Mouse (Mus musculus): ENCODE measurements around the gene Itga5. TPM values are rescaled to one million over a fixed set of nuclear protein-coding genes. Genes with fewer than 3 reads are reported as not detected.

Gene Itga5
- total and polyA plus RNA-seq, 3 experiments: 0.17 to 1.8 (median 0.28) TPM

DNA sequence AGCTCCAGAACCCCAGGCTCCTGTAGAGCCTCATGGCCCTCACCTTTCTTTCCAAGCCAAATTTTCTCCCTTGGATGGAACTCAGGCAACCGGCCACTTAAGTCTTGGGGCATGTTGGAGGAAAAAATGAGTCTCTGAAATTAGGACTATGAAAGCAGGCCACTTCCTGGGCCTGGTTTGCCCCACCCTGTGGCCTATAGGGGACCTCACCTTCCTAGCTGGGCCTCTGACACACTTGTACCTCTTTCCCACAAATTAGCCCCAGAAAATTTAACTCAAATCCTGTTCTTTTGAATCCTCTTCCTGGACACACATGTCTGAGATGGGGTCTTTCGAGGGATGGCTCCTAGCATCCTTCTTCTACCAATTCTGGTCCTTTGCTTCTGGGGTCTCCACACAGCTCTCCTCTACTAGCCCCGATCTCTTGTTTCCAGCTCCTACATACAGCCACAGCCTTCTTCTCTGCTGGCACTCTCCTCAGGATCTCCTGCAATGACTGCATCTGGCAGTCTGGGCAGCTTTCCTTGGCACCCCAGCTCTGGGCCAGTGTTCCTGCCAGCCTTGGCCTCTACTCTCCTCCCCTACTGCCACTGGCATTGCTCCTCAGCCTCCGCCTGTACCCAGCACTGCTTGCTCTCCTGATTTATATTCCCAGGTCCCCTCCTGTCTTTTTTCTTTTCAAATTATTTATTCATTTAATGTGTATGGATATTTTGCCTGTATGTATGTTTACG lies 6.5 kb downstream of the Itga5 start:
- Histone ChIP-seq H3K79me2 (replicated peaks; ENCODE audit: control insufficient read depth, extremely low read depth, insufficient read depth, poor library complexity, severe bottlenecking) (no peaks in the 10 kb centered on the region), H3K9me3 (replicated peaks; ENCODE audit: low read length) (no peaks in the 10 kb centered on the region), H3K4me3 (replicated peaks in 1 of 3; ENCODE audit: low read depth in 2 of 3, low read length in 2 of 3, poor library complexity in 1 of 3) (no peak overlapping the region), H3K36me3 (replicated peaks in 1 of 2; ENCODE audit: control insufficient read depth in 1 of 2, insufficient read depth in 1 of 2, low read length in 1 of 2) (no peaks in the 10 kb centered on the region), H3K9ac (ENCODE audit: insufficient read depth, low read depth) (no peak overlapping the region), H3K27me3 (replicated peaks) (no peaks in the 10 kb centered on the region), H3K4me2 (ENCODE audit: insufficient read depth, low read depth, poor library complexity, severe bottlenecking) (no peak overlapping the region), H3K4me1 (ENCODE audit: control insufficient read depth in 1 of 2, insufficient read depth in 2 of 2) (peaks cover 32 to 78% of the 10 kb centered on the region in 2 experiments), H3K27ac (ENCODE audit: insufficient read depth, low read depth) (no peak overlapping the region)
- TF ChIP-seq E2F4 (IDR thresholded peaks at IDR 0.05; ENCODE audit: insufficient replicate concordance, low read depth, low read length): no peak
- TF ChIP-seq JUND (conservative IDR thresholded peaks at IDR 0.05; ENCODE audit: low read depth, low read length): 0 out of 2 replicates have a peak, but pooled peaks have one; percentile 17
- peak; percentile 24; the same call in 1 of the 2 replicates for TF ChIP-seq ELF1 (IDR thresholded peaks at IDR 0.05; ENCODE audit: low read depth, low read length)
- TF ChIP-seq BHLHE40 (IDR thresholded peaks at IDR 0.05; ENCODE audit: low read depth, low read length): no peak
- 0 out of 2 replicates have a peak, but pooled peaks have one; percentile 11 for TF ChIP-seq EP300 (IDR thresholded peaks at IDR 0.05; ENCODE audit: low read length)
- no peak for TF ChIP-seq IRF4 (IDR thresholded peaks at IDR 0.05; ENCODE audit: low read depth, low read length)
- TF ChIP-seq HCFC1 (IDR thresholded peaks at IDR 0.05; ENCODE audit: low read depth, low read length): no peak
- in situ Hi-C loops (cut with MboI; ENCODE audit: low pct_ligation_motif_present, low pct_unique_long_range_greater_than_20kb, low sequenced_read_pairs) (no loop called here), dilution Hi-C loops (cut with MboI; ENCODE audit: extremely low pct_ligation_motif_present, extremely low pct_unique_long_range_greater_than_20kb, low sequenced_read_pairs) (no loop called here)
- no peak for DNase-seq (ENCODE audit: extremely low read depth)

DNA sequence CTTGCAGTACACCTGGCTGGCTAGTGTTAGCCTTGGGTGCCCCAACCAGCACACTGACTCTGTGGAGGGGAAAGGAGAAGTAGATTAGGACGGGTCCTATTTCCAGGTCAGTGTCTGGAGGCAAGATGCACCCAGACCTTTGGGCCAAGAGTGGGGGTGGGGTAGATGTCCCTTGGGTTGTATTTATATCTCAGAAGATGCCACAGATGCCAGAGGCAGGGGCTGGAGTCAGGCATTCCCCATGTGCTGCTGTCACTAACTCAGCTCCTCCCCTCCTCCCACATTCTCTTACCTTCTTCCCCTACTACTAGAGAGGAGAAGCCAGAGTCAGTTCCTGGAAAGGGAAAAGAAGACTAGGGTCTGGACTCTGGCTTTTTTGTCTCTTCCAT lies 7.4 kb downstream of the Itga5 start:
- TF ChIP-seq E2F4 (IDR thresholded peaks at IDR 0.05; ENCODE audit: insufficient replicate concordance, low read depth, low read length) (no peak), MYC (IDR thresholded peaks at IDR 0.05; ENCODE audit: low read depth, low read length) (no peak), IRF4 (IDR thresholded peaks at IDR 0.05; ENCODE audit: low read depth, low read length) (no peak), KAT2A (IDR thresholded peaks at IDR 0.05; ENCODE audit: insufficient replicate concordance, low read length) (no peak), USF2 (conservative IDR thresholded peaks at IDR 0.05; ENCODE audit: low read depth, low read length) (no peak), ELF1 (IDR thresholded peaks at IDR 0.05; ENCODE audit: low read depth, low read length) (no peak)

More for the DNA sequence above, 7.4 kb downstream of the Itga5 start:
- H3K4me2 ChIP-seq (ENCODE audit: insufficient read depth, low read depth, poor library complexity, severe bottlenecking): no peak overlapping the region
- H3K9me3 ChIP-seq (replicated peaks; ENCODE audit: low read length): no peaks in the 10 kb centered on the region
- H3K4me1 ChIP-seq (ENCODE audit: control insufficient read depth in 1 of 2, insufficient read depth in 2 of 2): peaks cover 36 to 80% of the 10 kb centered on the region in 2 experiments
- no peaks in the 10 kb centered on the region for H3K36me3 ChIP-seq (replicated peaks in 1 of 2; ENCODE audit: control insufficient read depth in 1 of 2, insufficient read depth in 1 of 2, low read length in 1 of 2)
- no peaks in the 10 kb centered on the region for H3K79me2 ChIP-seq (replicated peaks; ENCODE audit: control insufficient read depth, extremely low read depth, insufficient read depth, poor library complexity, severe bottlenecking)
- no peak overlapping the region for H3K9ac ChIP-seq (ENCODE audit: insufficient read depth, low read depth)
- dilution Hi-C loops (cut with MboI; ENCODE audit: extremely low pct_ligation_motif_present, extremely low pct_unique_long_range_greater_than_20kb, low sequenced_read_pairs): no loop called here
- in situ Hi-C loops (cut with MboI; ENCODE audit: low pct_ligation_motif_present, low pct_unique_long_range_greater_than_20kb, low sequenced_read_pairs): no loop called here
- no peak overlapping the region for H3K27ac ChIP-seq (ENCODE audit: insufficient read depth, low read depth)
- no peak overlapping the region for H3K4me3 ChIP-seq (replicated peaks in 1 of 3; ENCODE audit: low read depth in 2 of 3, low read length in 2 of 3, poor library complexity in 1 of 3)
- DNase-seq (ENCODE audit: extremely low read depth): no peak
- H3K27me3 ChIP-seq (replicated peaks): no peaks in the 10 kb centered on the region
